In genomic region chr9:101206516-101206915, GRCm38 (mm10) we compare ENCODE assay signal across 25 mouse cellular contexts. TPM values are rescaled to one million over a fixed set of nuclear protein-coding genes. Genes with fewer than 3 reads are reported as not detected.
DNase-seq lines count a peak whose midpoint lies in the region; ATAC-seq and TF ChIP-seq lines count a peak whose summit lies in the region.
"Had no signal": no experiment of that assay in that cellular context is flagged by ENCODE, and none has a peak within 500 bp of the region (broad histone marks: within the 10 kb centered on the region; RNA-seq: fewer than 3 reads in every experiment).

No protein-coding gene starts in this region.

- no peak overlapping the region for H3K4me3 ChIP-seq in kidney, embryonic 16.5 days (ENCODE audit: low read length)
- H3K4me3 ChIP-seq in liver, adult 2 months (ENCODE audit: insufficient read depth, low read depth, low read length), result no peak overlapping the region
- no peak overlapping the region for H3K4me3 ChIP-seq in liver, embryonic 12.5 days
- H3K4me3 ChIP-seq: embryonic facial prominence, embryonic 12.5 days; embryonic facial prominence, embryonic 15.5 days; gastrocnemius, adult 2 months; hindbrain, embryonic 12.5 days; hindbrain, embryonic 15.5 days had no signal

- no peak overlapping the region for H3K4me2 ChIP-seq in kidney, embryonic 16.5 days (replicated peaks; ENCODE audit: low read depth, low read length)
- H3K4me2 ChIP-seq in liver, embryonic 12.5 days, result no peak overlapping the region
- H3K4me2 ChIP-seq: embryonic facial prominence, embryonic 12.5 days; embryonic facial prominence, embryonic 15.5 days; heart, embryonic 11.5 days; hindbrain, embryonic 12.5 days; hindbrain, embryonic 15.5 days had no signal

- no peaks in the 10 kb centered on the region for H3K9me3 ChIP-seq in kidney, embryonic 16.5 days (ENCODE audit: low read length)
- no peaks in the 10 kb centered on the region for H3K9me3 ChIP-seq in liver, embryonic 12.5 days (replicated peaks)
- H3K9me3 ChIP-seq: embryonic facial prominence, embryonic 12.5 days; embryonic facial prominence, embryonic 15.5 days; G1E; hindbrain, embryonic 12.5 days; hindbrain, embryonic 15.5 days had no signal

- H3K4me1 ChIP-seq in kidney, embryonic 16.5 days (ENCODE audit: insufficient read depth, low read length), result peaks cover 4% of the 10 kb centered on the region
- peaks cover 12% of the 10 kb centered on the region; the same call in 1 of the 2 replicates for H3K4me1 ChIP-seq in liver, adult 2 months (ENCODE audit: control insufficient read depth, insufficient read depth, low read length)
- H3K4me1 ChIP-seq in liver, embryonic 12.5 days, result peaks cover 7% of the 10 kb centered on the region; the same call in 1 of the 2 replicates
- H3K4me1 ChIP-seq: embryonic facial prominence, embryonic 12.5 days; embryonic facial prominence, embryonic 15.5 days; hindbrain, embryonic 12.5 days had no signal

- TF ChIP-seq POLR2A in liver, adult 2 months (IDR thresholded peaks at IDR 0.05; ENCODE audit: extremely low read depth, insufficient read depth, low read length), result no peak

- DNase-seq in cerebellum, postnatal 14 days, result peak; percentile 51 to 66
- no peak for DNase-seq in cerebellum, adult 9-11 months
- no peak for DNase-seq in kidney, adult 9 months
- DNase-seq in liver, adult 2 months (ENCODE audit: extremely low read depth, low read depth, low spot score), result no peak
- DNase-seq: adrenal gland, postnatal 10 days; adrenal gland, postnatal 36 days; B cell, adult 2 months; cerebellum, adult 11 months; cerebellum, adult 2 months; cerebellum, postnatal 25 days; forebrain, postnatal 0 days; gastrocnemius, adult 2 months; gastrocnemius, postnatal 14 days; heart, adult 11 months had no signal

- H3K79me2 ChIP-seq in liver, adult 2 months (ENCODE audit: control insufficient read depth, insufficient read depth, low read length), result peaks cover 6% of the 10 kb centered on the region; the same call in 1 of the 2 replicates

- H3K27ac ChIP-seq in kidney, embryonic 16.5 days (ENCODE audit: low read length), result peak overlapping the region; percentile 38; the same call in 1 of the 2 replicates
- H3K27ac ChIP-seq in liver, adult 2 months (replicated peaks; ENCODE audit: insufficient read depth, low read depth, low read length), result peak overlapping the region; percentile 22
- H3K27ac ChIP-seq in liver, embryonic 12.5 days, result no peak overlapping the region
- H3K27ac ChIP-seq: embryonic facial prominence, embryonic 12.5 days; embryonic facial prominence, embryonic 15.5 days; hindbrain, embryonic 12.5 days; hindbrain, embryonic 15.5 days had no signal

- no peaks in the 10 kb centered on the region for H3K27me3 ChIP-seq in kidney, embryonic 16.5 days (ENCODE audit: insufficient read depth, low read length)
- H3K27me3 ChIP-seq in liver, adult 2 months (ENCODE audit: control insufficient read depth, insufficient read depth, low read length), result no peaks in the 10 kb centered on the region
- H3K27me3 ChIP-seq in liver, embryonic 12.5 days (replicated peaks), result no peaks in the 10 kb centered on the region
- H3K27me3 ChIP-seq: CH12.LX; embryonic facial prominence, embryonic 12.5 days; embryonic facial prominence, embryonic 15.5 days; hindbrain, embryonic 12.5 days; hindbrain, embryonic 15.5 days; Patski had no signal

- ATAC-seq in kidney, embryonic 16.5 days (ENCODE audit: low FRiP score, low TSS enrichment), result no peak
- ATAC-seq in liver, embryonic 12.5 days, result no peak
- ATAC-seq: forebrain, embryonic 14.5 days; forebrain, postnatal 0 days; Patski had no signal

- H3K36me3 ChIP-seq in kidney, embryonic 16.5 days (ENCODE audit: insufficient read depth, low read length), result 0 out of 2 replicates have a peak, but pooled peaks cover 2% of the 10 kb centered on the region
- peaks cover 3% of the 10 kb centered on the region for H3K36me3 ChIP-seq in liver, adult 2 months (ENCODE audit: control insufficient read depth, insufficient read depth, low read length)
- no peaks in the 10 kb centered on the region for H3K36me3 ChIP-seq in liver, embryonic 12.5 days
- H3K36me3 ChIP-seq: embryonic facial prominence, embryonic 12.5 days; G1E had no signal

- 79% methylated on average over 4 of the region's 4 CpGs for WGBS in kidney, embryonic 16.5 days
- 65% methylated on average over 4 of the region's 4 CpGs for WGBS in liver, adult 2 months
- WGBS in liver, embryonic 12.5 days (ENCODE audit: insufficient replicate concordance), result 61% methylated on average over 4 of the region's 4 CpGs

- H3K9ac ChIP-seq in kidney, embryonic 16.5 days (replicated peaks; ENCODE audit: low read length), result no peak overlapping the region
- no peak overlapping the region for H3K9ac ChIP-seq in liver, adult 2 months (ENCODE audit: low read depth, low read length)
- H3K9ac ChIP-seq in liver, embryonic 12.5 days, result no peak overlapping the region
- H3K9ac ChIP-seq: embryonic facial prominence, embryonic 12.5 days; embryonic facial prominence, embryonic 15.5 days; forebrain, postnatal 0 days; hindbrain, embryonic 12.5 days; hindbrain, embryonic 15.5 days had no signal

- no peak for TF ChIP-seq CTCF in liver, adult 2 months (IDR thresholded peaks at IDR 0.05; ENCODE audit: low read depth, low read length)

RNA-seq across cellular contexts. Expression of gene Ppp2r3a, which starts 45.1 kb away (rescaled TPM):
- polyA plus RNA-seq in kidney, embryonic 16.5 days (2015; fragmentation: Nextera tagmentation; extraction: Ambion mirVana), result 15.7 and 18.8 TPM in 2 replicates
- total RNA-seq in liver, adult 2 months (2014; rRNA removed), result 10.6 and 14.3 TPM in 2 replicates
- polyA plus RNA-seq in liver, adult 2 months (2012; rRNA removed), result 2.1 and 2.3 TPM in 2 replicates
- 3.6 and 4.0 TPM in 2 replicates for polyA plus RNA-seq in liver, embryonic 12.5 days (2016; fragmentation: Nextera tagmentation; extraction: Ambion mirVana)
- polyA plus RNA-seq: G1E had no signal

Comparison
In these comparisons a context has a peak if more than half of its experiments do, and no peak if none do; other contexts are left out.
1. DNase-seq: peak in cerebellum, postnatal 14 days (2 of 2); none in cerebellum, adult 9-11 months (single experiment), kidney, adult 9 months (single experiment) and liver, adult 2 months (single experiment).